Mouse (Mus musculus) C2C12 (cell line): ENCODE measurements around the gene Wfdc16. TPM values are rescaled to one million over a fixed set of nuclear protein-coding genes. Genes with fewer than 3 reads are reported as not detected.
"Not testable (repeated sequence)": the region's sequence is repeated elsewhere in the genome, so short reads cannot be mapped to it uniquely, and the experiment has no call there.

Source experiments
- H3K27me3 ChIP-seq: one replicate; pipeline ENCODE4 v1.6.1; 2011; ENCODE audit not compliant: control insufficient read depth, insufficient read depth, insufficient read length
- H3K36me3 ChIP-seq: one replicate; pipeline ENCODE4 v1.6.1; 2011; ENCODE audit not compliant: control insufficient read depth, insufficient read depth
- H3K4me3 ChIP-seq: one replicate; pipeline ENCODE4 v1.5.1; 2011; ENCODE audit warnings: mild to moderate bottlenecking, control low read depth; ENCODE audit not compliant: poor library complexity, insufficient read depth, severe bottlenecking
- H3K79me2 ChIP-seq: one replicate; pipeline ENCODE4 v1.6.1; 2011; ENCODE audit not compliant: control insufficient read depth, insufficient read depth
- H3K79me3 ChIP-seq: one replicate; pipeline ENCODE4 v1.6.1; 2011; ENCODE audit warnings: low read depth, control low read depth
- H3ac ChIP-seq: one replicate; pipeline ENCODE3; 2011; ENCODE audit warnings: low read depth; ENCODE audit not compliant: control insufficient read depth, insufficient read length
- CTCF ChIP-seq: IDR thresholded peaks from one replicate; pipeline ENCODE4 v1.5.1; 2011; ENCODE audit not compliant: control insufficient read depth, insufficient read depth, insufficient read length
- FOSL1 ChIP-seq: IDR thresholded peaks from one replicate; pipeline ENCODE4 v1.8.0; 2011; ENCODE audit warnings: mild to moderate bottlenecking, low read length; ENCODE audit not compliant: poor library complexity, insufficient read depth, severe bottlenecking
- MAX ChIP-seq: IDR thresholded peaks from one replicate; pipeline ENCODE4 v1.6.1; 2011; ENCODE audit warnings: mild to moderate bottlenecking, control low read depth
- USF1 ChIP-seq: IDR thresholded peaks from one replicate; pipeline ENCODE4 v1.6.1; 2011; ENCODE audit warnings: low read depth, mild to moderate bottlenecking, control low read depth, moderate library complexity
- polyA plus RNA-seq: library from polyadenylated mRNA; unstranded; fragments of >200 nt; fragmentation: generic; extraction: Trizol; gene quantifications from one replicate; pipeline ENCODE4 v1.2.1, GENCODE M21; 2012; ENCODE audit warnings: missing spikeins

Gene Wfdc16
- polyA plus RNA-seq, 1 experiment: not detected

DNA sequence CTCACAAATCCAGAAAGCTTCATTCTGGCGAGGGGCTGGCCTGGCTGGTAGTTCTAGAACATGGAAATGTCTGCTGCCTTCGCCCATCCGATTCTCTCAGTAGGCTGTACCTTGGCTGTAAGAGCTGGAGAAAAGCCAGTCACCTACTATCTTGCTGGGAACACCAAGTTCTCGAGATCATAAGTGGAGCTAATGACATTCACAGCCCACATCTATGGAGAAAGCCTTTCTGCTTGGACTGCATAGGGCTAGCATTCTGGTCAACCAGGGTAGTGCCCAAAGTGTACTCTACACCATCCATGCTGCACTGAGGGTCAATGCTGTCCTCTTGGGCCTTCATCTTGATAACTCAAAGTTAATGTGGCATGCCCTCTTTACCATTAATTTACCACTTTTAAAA is 45.1 kb downstream of the Wfdc16 start, which contains the start of gene Eppin:
Gene Eppin (minus strand): TSS at position 101 of the 400 bp plus-strand sequence.
- H3K27me3 ChIP-seq: peaks cover 57% of the 10 kb centered on the region
- no peaks in the 10 kb centered on the region for H3K79me2 ChIP-seq
- no peaks in the 10 kb centered on the region for H3K36me3 ChIP-seq
- H3ac ChIP-seq: no peak within 1 kb of the TSS
- TF ChIP-seq FOSL1: no peak
- no peak for TF ChIP-seq USF1
- no peak within 1 kb of the TSS for H3K4me3 ChIP-seq
- no peaks in the 10 kb centered on the region for H3K79me3 ChIP-seq

- TF ChIP-seq CTCF (peak; percentile 20), MAX (no peak)
- no peaks in the 10 kb centered on the region for H3K79me3 ChIP-seq
- H3ac ChIP-seq: no peak overlapping the region
- H3K36me3 ChIP-seq: no peaks in the 10 kb centered on the region
- H3K4me3 ChIP-seq: no peak overlapping the region
- H3K79me2 ChIP-seq: no peaks in the 10 kb centered on the region
- peaks cover 53% of the 10 kb centered on the region for H3K27me3 ChIP-seq
These were observed 46.6 kb downstream of the Wfdc16 start for GRCm38 (mm10) chr2:164592014-164592413.

DNA sequence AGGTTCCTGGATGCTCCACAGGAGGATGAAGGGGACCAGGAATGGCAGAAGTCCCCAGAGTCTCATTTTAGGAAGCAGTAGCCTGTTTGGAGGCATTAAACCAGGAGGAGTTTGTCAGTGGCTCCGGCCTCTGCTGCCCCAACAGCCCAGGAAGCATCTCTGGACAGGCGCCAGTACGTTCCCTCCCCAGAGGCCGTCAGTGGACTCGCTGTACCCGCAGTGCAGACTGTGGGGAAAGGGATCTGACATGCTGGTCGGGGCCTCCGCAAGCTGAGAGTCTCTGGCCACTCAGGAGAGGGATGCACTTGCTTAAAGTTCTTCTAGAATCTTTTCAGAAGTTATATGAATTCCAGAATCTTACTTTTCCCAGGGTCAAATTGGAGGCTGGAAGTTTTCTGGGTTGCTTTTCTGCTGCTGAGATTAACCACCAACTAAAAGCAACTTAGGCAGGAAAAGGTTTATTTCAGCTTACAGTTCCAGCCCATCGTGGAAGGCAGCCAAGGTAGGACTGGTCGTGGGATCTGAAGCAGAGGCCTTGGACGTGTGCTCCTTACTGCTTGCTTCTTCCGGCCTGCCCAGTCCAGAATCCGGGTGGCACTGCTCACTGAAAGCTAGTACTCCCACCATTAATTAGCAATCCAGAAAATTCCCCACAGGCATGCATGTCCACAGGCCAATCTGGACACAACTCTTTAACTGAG is 53.4 kb downstream of the Wfdc16 start, which contains the start of gene Wfdc6a:
Gene Wfdc6a (minus strand): TSS at position 423 of the 701 bp plus-strand sequence.
- H3K27me3 ChIP-seq: peaks cover 50% of the 10 kb centered on the region
- not testable (repeated sequence) for H3ac ChIP-seq, H3K79me2 ChIP-seq, H3K36me3 ChIP-seq, H3K4me3 ChIP-seq, H3K79me3 ChIP-seq

Other genes starting within 250 kb of the Wfdc16 start
- gene Slpi, start 249.7 kb downstream of the Wfdc16 start, polyA plus RNA-seq: 11.4 TPM
- gene Rbpjl, start 235.7 kb downstream of the Wfdc16 start, polyA plus RNA-seq: 0.01 TPM
- gene Matn4, start 233.6 kb downstream of the Wfdc16 start, polyA plus RNA-seq: 0.01 TPM
- gene Sdc4, start 194.9 kb downstream of the Wfdc16 start, polyA plus RNA-seq: 124 TPM
- gene Sys1, start 181.8 kb downstream of the Wfdc16 start, polyA plus RNA-seq: 49.6 TPM
- 29.7 TPM for gene Gm20458, start 177.8 kb downstream of the Wfdc16 start, polyA plus RNA-seq
- not detected for gene Trp53tg5, start 165.1 kb downstream of the Wfdc16 start, polyA plus RNA-seq
- 21.2 TPM for gene Dbndd2, start 152.7 kb downstream of the Wfdc16 start, polyA plus RNA-seq
- gene Pigt, start 141.3 kb downstream of the Wfdc16 start, polyA plus RNA-seq: 74.3 TPM
- gene Wfdc2, start 76.4 kb downstream of the Wfdc16 start, polyA plus RNA-seq: not detected
- not detected for gene Spint3, start 65.3 kb downstream of the Wfdc16 start, polyA plus RNA-seq
- gene Wfdc6a, start 53.3 kb downstream of the Wfdc16 start, polyA plus RNA-seq: not detected
- gene Eppin, start 45.2 kb downstream of the Wfdc16 start, polyA plus RNA-seq: not detected
- gene Wfdc6b, start 25.3 kb downstream of the Wfdc16 start, polyA plus RNA-seq: not detected
- gene Wfdc8, start 25.2 kb downstream of the Wfdc16 start, polyA plus RNA-seq: not detected
- not detected for gene Wfdc10, start 17.2 kb upstream of the Wfdc16 start, polyA plus RNA-seq
- not detected for gene Wfdc9, start 17.8 kb upstream of the Wfdc16 start, polyA plus RNA-seq
- not detected for gene Wfdc11, start 35.3 kb upstream of the Wfdc16 start, polyA plus RNA-seq
- not detected for gene Wfdc13, start 46.3 kb upstream of the Wfdc16 start, polyA plus RNA-seq
- gene Spint4, start 59.7 kb upstream of the Wfdc16 start, polyA plus RNA-seq: not detected
- gene Spint5, start 76.5 kb upstream of the Wfdc16 start, polyA plus RNA-seq: not detected
- 0.13 TPM for gene Wfdc3, start 107.1 kb upstream of the Wfdc16 start, polyA plus RNA-seq
- gene Dnttip1, start 107.2 kb upstream of the Wfdc16 start, polyA plus RNA-seq: 47.3 TPM
- 279 TPM for gene Ube2c, start 131.1 kb upstream of the Wfdc16 start, polyA plus RNA-seq
- gene Tnnc2, start 141.2 kb upstream of the Wfdc16 start, polyA plus RNA-seq: 4.7 TPM
- gene Snx21, start 147.0 kb upstream of the Wfdc16 start, polyA plus RNA-seq: 19.5 TPM
- 20.5 TPM for gene Acot8, start 166.1 kb upstream of the Wfdc16 start, polyA plus RNA-seq
- 2.9 TPM for gene Zswim3, start 166.3 kb upstream of the Wfdc16 start, polyA plus RNA-seq
- gene Zswim1, start 183.9 kb upstream of the Wfdc16 start, polyA plus RNA-seq: 10.0 TPM
- gene Spata25, start 189.7 kb upstream of the Wfdc16 start, polyA plus RNA-seq: not detected
- gene Ctsa, start 194.1 kb upstream of the Wfdc16 start, polyA plus RNA-seq: 160 TPM
- 11.3 TPM for gene Neurl2, start 194.7 kb upstream of the Wfdc16 start, polyA plus RNA-seq
- gene Pltp, start 218.9 kb upstream of the Wfdc16 start, polyA plus RNA-seq: 13.3 TPM
- 46.5 TPM for gene Pcif1, start 240.5 kb upstream of the Wfdc16 start, polyA plus RNA-seq